Mouse (Mus musculus): ENCODE data around the gene Sowahd. TPM values are rescaled to one million over a fixed set of nuclear protein-coding genes. Genes with fewer than 3 reads are reported as not detected.

The Sowahd gene
- not detected for polyA plus RNA-seq (2014; fragmentation: Illumina TruSeq; extraction: RNeasy Lipid Tissue Mini Kit (QIAGEN cat#74804); ENCODE audit: low read depth, low replicate concordance)

DNA sequence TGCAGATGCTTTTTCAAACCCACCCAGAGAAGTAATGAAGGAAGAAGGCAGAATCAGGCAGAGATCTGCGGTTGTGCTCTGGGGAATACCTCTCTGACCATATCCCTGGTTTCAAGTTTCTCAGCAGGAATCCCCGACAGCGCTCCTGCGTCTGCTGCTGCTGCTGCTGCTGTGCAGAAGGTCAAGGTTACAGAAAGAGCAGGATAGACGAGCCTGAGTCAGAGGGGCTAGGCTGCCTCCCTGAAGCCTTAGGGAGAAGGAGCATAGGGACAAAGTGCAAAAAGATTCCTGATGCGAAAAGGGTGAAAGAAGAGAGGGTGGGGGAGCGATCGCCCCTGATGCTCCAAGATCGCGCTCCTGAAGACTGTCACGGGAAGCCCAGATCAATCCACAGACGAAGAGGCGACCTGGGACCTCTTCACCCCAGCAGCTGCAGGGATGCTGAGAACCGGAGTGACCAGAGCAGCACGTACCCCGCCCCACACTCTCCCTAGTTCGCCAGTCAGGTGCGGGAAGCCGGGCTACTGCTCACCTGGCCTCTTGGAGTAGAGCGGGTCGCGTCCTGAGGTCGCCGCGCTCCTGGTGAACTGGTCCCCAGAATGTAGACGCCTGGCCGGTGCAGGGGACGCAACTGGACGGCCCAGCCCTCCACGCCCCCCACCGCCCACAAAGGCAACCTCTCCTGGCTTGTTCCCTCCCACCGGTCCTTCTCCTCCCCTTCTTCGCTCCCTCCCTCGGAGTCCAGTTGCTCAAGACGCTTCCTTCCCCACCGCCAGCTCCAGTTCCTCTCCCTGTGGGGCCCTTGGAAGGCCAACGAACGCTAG lies at the start of gene Sowahd:
TSS of gene Sowahd (plus strand) at position 780 of the 824 bp plus-strand sequence.

DNA sequence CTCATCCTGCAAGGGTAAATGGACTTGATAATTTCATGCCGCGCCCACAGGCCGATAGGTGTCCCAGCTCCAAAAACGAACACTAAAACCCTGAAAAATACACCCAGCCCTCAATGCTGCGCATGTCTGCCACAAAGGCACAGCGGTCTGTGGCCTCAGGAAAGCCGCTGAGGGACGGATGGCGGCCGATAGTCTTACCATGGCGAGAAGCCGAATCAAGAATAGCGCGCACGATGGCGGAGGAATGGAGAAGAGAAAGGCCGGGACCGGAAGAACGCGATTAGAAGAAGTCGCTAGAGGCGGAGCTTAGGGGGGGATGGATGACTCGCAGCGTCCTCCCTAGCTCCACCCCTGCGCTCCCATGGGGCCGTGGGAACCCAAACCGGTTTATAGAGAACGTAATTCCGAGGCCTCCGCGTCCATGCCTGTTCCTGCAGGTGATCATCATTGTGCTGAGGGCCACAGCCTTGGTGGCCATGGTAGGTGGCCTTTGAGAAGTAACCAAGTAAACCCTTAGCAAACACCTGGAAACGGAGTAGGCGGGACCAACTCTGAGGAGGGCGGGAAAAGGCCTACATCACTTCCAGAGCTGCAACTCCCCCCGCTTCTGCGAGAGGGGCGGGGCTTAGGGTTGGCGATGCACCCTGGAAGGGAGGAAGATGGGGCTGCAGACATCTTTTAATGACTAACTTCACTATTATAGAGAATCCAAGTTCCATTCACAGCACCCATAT lies 36.4 kb downstream of the Sowahd start, which contains the start of gene Rpl39:
TSS of gene Rpl39 (minus strand) at position 476 of the 734 bp plus-strand sequence.

Other genes with a start within 250 kb of the Sowahd start
- 72.8 TPM for gene Ube2a, start 174.9 kb upstream of the Sowahd start, polyA plus RNA-seq (2014; fragmentation: Illumina TruSeq; extraction: RNeasy Lipid Tissue Mini Kit (QIAGEN cat#74804); ENCODE audit: low read depth, low replicate concordance)
- gene C330007P06Rik, start 174.7 kb upstream of the Sowahd start, polyA plus RNA-seq (2014; fragmentation: Illumina TruSeq; extraction: RNeasy Lipid Tissue Mini Kit (QIAGEN cat#74804); ENCODE audit: low read depth, low replicate concordance), result 55.6 TPM
- 6.0 TPM for gene Nkrf, start 145.9 kb upstream of the Sowahd start, polyA plus RNA-seq (2014; fragmentation: Illumina TruSeq; extraction: RNeasy Lipid Tissue Mini Kit (QIAGEN cat#74804); ENCODE audit: low read depth, low replicate concordance)
- gene Sept6, start 57.1 kb upstream of the Sowahd start, polyA plus RNA-seq (2014; fragmentation: Illumina TruSeq; extraction: RNeasy Lipid Tissue Mini Kit (QIAGEN cat#74804); ENCODE audit: low read depth, low replicate concordance), result 1.5 TPM
- 337 TPM for gene Rpl39, start 36.6 kb downstream of the Sowahd start, polyA plus RNA-seq (2014; fragmentation: Illumina TruSeq; extraction: RNeasy Lipid Tissue Mini Kit (QIAGEN cat#74804); ENCODE audit: low read depth, low replicate concordance)
- gene Upf3b, start 61.5 kb downstream of the Sowahd start, polyA plus RNA-seq (2014; fragmentation: Illumina TruSeq; extraction: RNeasy Lipid Tissue Mini Kit (QIAGEN cat#74804); ENCODE audit: low read depth, low replicate concordance), result 32.3 TPM
- 16.3 TPM for gene Nkap, start 78.0 kb downstream of the Sowahd start, polyA plus RNA-seq (2014; fragmentation: Illumina TruSeq; extraction: RNeasy Lipid Tissue Mini Kit (QIAGEN cat#74804); ENCODE audit: low read depth, low replicate concordance)
- not detected for gene Akap14, start 120.0 kb downstream of the Sowahd start, polyA plus RNA-seq (2014; fragmentation: Illumina TruSeq; extraction: RNeasy Lipid Tissue Mini Kit (QIAGEN cat#74804); ENCODE audit: low read depth, low replicate concordance)
- gene Ndufa1, start 142.3 kb downstream of the Sowahd start, polyA plus RNA-seq (2014; fragmentation: Illumina TruSeq; extraction: RNeasy Lipid Tissue Mini Kit (QIAGEN cat#74804); ENCODE audit: low read depth, low replicate concordance), result 196 TPM
- gene Rnf113a1, start 142.4 kb downstream of the Sowahd start, polyA plus RNA-seq (2014; fragmentation: Illumina TruSeq; extraction: RNeasy Lipid Tissue Mini Kit (QIAGEN cat#74804); ENCODE audit: low read depth, low replicate concordance), result 0.32 TPM
- gene Gm9, start 162.2 kb downstream of the Sowahd start, polyA plus RNA-seq (2014; fragmentation: Illumina TruSeq; extraction: RNeasy Lipid Tissue Mini Kit (QIAGEN cat#74804); ENCODE audit: low read depth, low replicate concordance), result not detected
- not detected for gene Rhox1, start 173.4 kb downstream of the Sowahd start, polyA plus RNA-seq (2014; fragmentation: Illumina TruSeq; extraction: RNeasy Lipid Tissue Mini Kit (QIAGEN cat#74804); ENCODE audit: low read depth, low replicate concordance)
- not detected for gene Rhox2a, start 196.1 kb downstream of the Sowahd start, polyA plus RNA-seq (2014; fragmentation: Illumina TruSeq; extraction: RNeasy Lipid Tissue Mini Kit (QIAGEN cat#74804); ENCODE audit: low read depth, low replicate concordance)
- gene Rhox3a, start 201.1 kb downstream of the Sowahd start, polyA plus RNA-seq (2014; fragmentation: Illumina TruSeq; extraction: RNeasy Lipid Tissue Mini Kit (QIAGEN cat#74804); ENCODE audit: low read depth, low replicate concordance), result not detected
- not detected for gene Rhox4a, start 216.5 kb downstream of the Sowahd start, polyA plus RNA-seq (2014; fragmentation: Illumina TruSeq; extraction: RNeasy Lipid Tissue Mini Kit (QIAGEN cat#74804); ENCODE audit: low read depth, low replicate concordance)